Mouse (Mus musculus): ENCODE results near the gene Uqcc1. TPM values are rescaled to one million over a fixed set of nuclear protein-coding genes. Genes with fewer than 3 reads are reported as not detected.

The Uqcc1 gene
- total and polyA plus RNA-seq, 3 experiments, result 4.2 to 35.8 (median 29.9) TPM

GRCm38 (mm10) chr2:155959981-155960380, 29.9 kb upstream of the Uqcc1 start:
- Histone ChIP-seq H3K4me1 (ENCODE audit: insufficient read depth, low read depth, low read length) (peaks cover 21% of the 10 kb centered on the region), H3K36me3 (replicated peaks) (peaks cover 56% of the 10 kb centered on the region), H3K4me3 (ENCODE audit: low read depth, low read length) (no peak overlapping the region), H3K9me3 (replicated peaks) (no peaks in the 10 kb centered on the region), H3K27me3 (ENCODE audit: insufficient read depth, low read length) (no peaks in the 10 kb centered on the region)
- no peak for TF ChIP-seq GATA1 (IDR thresholded peaks at IDR 0.05; ENCODE audit: borderline replicate concordance, low read length)
- TF ChIP-seq GATA2 (IDR thresholded peaks at IDR 0.05; ENCODE audit: borderline replicate concordance, low read depth, low read length), result no peak
- TF ChIP-seq POLR2AphosphoS5 (IDR thresholded peaks at IDR 0.05; ENCODE audit: insufficient replicate concordance, low read depth, low read length), result no peak
- TF ChIP-seq TAL1 (conservative IDR thresholded peaks at IDR 0.05; ENCODE audit: low read depth, low read length), result no peak
- TF ChIP-seq CTCF (IDR thresholded peaks at IDR 0.05; ENCODE audit: low read depth, low read length), result no peak
- ATAC-seq (ENCODE audit: extremely low read depth, insufficient number of reproducible peaks, low FRiP score, poor library complexity, severe bottlenecking) (no peak), DNase-seq (ENCODE audit: low spot score) (no peak)

GRCm38 (mm10) chr2:155956134-155957059, 26.3 kb upstream of the Uqcc1 start, which contains the start of gene Cep250:
Gene Cep250 (plus strand): TSS chr2:155956458.
- ATAC-seq (ENCODE audit: extremely low read depth, insufficient number of reproducible peaks, low FRiP score, poor library complexity, severe bottlenecking) (peak; percentile 73), DNase-seq (ENCODE audit: low spot score) (peak; percentile 84)
- Histone ChIP-seq H3K4me1 (ENCODE audit: insufficient read depth, low read depth, low read length) (peaks cover 21% of the 10 kb centered on the region), H3K27me3 (ENCODE audit: insufficient read depth, low read length) (peaks cover 8% of the 10 kb centered on the region; the same call in 1 of the 2 replicates), H3K9me3 (replicated peaks) (no peaks in the 10 kb centered on the region), H3K4me3 (ENCODE audit: low read depth, low read length) (peak within 1 kb of the TSS; percentile 93), H3K36me3 (replicated peaks) (peaks cover 24% of the 10 kb centered on the region)
- TF ChIP-seq GATA2 (IDR thresholded peaks at IDR 0.05; ENCODE audit: borderline replicate concordance, low read depth, low read length) (no peak), CTCF (IDR thresholded peaks at IDR 0.05; ENCODE audit: low read depth, low read length) (no peak), POLR2AphosphoS5 (IDR thresholded peaks at IDR 0.05; ENCODE audit: insufficient replicate concordance, low read depth, low read length) (no peak), GATA1 (IDR thresholded peaks at IDR 0.05; ENCODE audit: borderline replicate concordance, low read length) (no peak), TAL1 (conservative IDR thresholded peaks at IDR 0.05; ENCODE audit: low read depth, low read length) (no peak)

- H3K4me3 ChIP-seq (ENCODE audit: low read depth, low read length), result no peak overlapping the region
- ATAC-seq (ENCODE audit: extremely low read depth, insufficient number of reproducible peaks, low FRiP score, poor library complexity, severe bottlenecking) (no peak), DNase-seq (ENCODE audit: low spot score) (no peak)
- TF ChIP-seq GATA1 (IDR thresholded peaks at IDR 0.05; ENCODE audit: borderline replicate concordance, low read length) (no peak), TAL1 (conservative IDR thresholded peaks at IDR 0.05; ENCODE audit: low read depth, low read length) (no peak), CTCF (IDR thresholded peaks at IDR 0.05; ENCODE audit: low read depth, low read length) (no peak), GATA2 (IDR thresholded peaks at IDR 0.05; ENCODE audit: borderline replicate concordance, low read depth, low read length) (no peak), POLR2AphosphoS5 (IDR thresholded peaks at IDR 0.05; ENCODE audit: insufficient replicate concordance, low read depth, low read length) (no peak)
- no peaks in the 10 kb centered on the region for H3K36me3 ChIP-seq (replicated peaks)
- H3K4me1 ChIP-seq (ENCODE audit: insufficient read depth, low read depth, low read length), result peaks cover 22% of the 10 kb centered on the region
- H3K9me3 ChIP-seq (replicated peaks), result no peaks in the 10 kb centered on the region
- peaks cover 8% of the 10 kb centered on the region; the same call in 1 of the 2 replicates for H3K27me3 ChIP-seq (ENCODE audit: insufficient read depth, low read length)
Measured at GRCm38 (mm10) chr2:155952006-155952405, 21.9 kb upstream of the Uqcc1 start.

GRCm38 (mm10) chr2:155949362-155949761, 19.3 kb upstream of the Uqcc1 start:
- H3K4me1 ChIP-seq (ENCODE audit: insufficient read depth, low read depth, low read length), result peaks cover 25% of the 10 kb centered on the region
- ATAC-seq (ENCODE audit: extremely low read depth, insufficient number of reproducible peaks, low FRiP score, poor library complexity, severe bottlenecking) (no peak), DNase-seq (ENCODE audit: low spot score) (no peak)
- H3K4me3 ChIP-seq (ENCODE audit: low read depth, low read length), result no peak overlapping the region
- no peaks in the 10 kb centered on the region for H3K9me3 ChIP-seq (replicated peaks)
- H3K27me3 ChIP-seq (ENCODE audit: insufficient read depth, low read length), result peaks cover 16% of the 10 kb centered on the region
- H3K36me3 ChIP-seq (replicated peaks), result no peaks in the 10 kb centered on the region
- TF ChIP-seq POLR2AphosphoS5 (IDR thresholded peaks at IDR 0.05; ENCODE audit: insufficient replicate concordance, low read depth, low read length), result no peak
- no peak for TF ChIP-seq GATA1 (IDR thresholded peaks at IDR 0.05; ENCODE audit: borderline replicate concordance, low read length)
- TF ChIP-seq CTCF (IDR thresholded peaks at IDR 0.05; ENCODE audit: low read depth, low read length), result no peak

- TF ChIP-seq CTCF (IDR thresholded peaks at IDR 0.05; ENCODE audit: low read depth, low read length), result no peak
- TF ChIP-seq TAL1 (conservative IDR thresholded peaks at IDR 0.05; ENCODE audit: low read depth, low read length), result 0 out of 2 replicates have a peak, but pooled peaks have one; percentile 14
- Histone ChIP-seq H3K4me3 (ENCODE audit: low read depth, low read length) (no peak overlapping the region), H3K27me3 (ENCODE audit: insufficient read depth, low read length) (peaks cover 18% of the 10 kb centered on the region; the same call in 1 of the 2 replicates), H3K36me3 (replicated peaks) (no peaks in the 10 kb centered on the region), H3K4me1 (ENCODE audit: insufficient read depth, low read depth, low read length) (peaks cover 31% of the 10 kb centered on the region), H3K9me3 (replicated peaks) (no peaks in the 10 kb centered on the region)
- peak; percentile 45 for DNase-seq (ENCODE audit: low spot score)
- peak; percentile 49 for ATAC-seq (ENCODE audit: extremely low read depth, insufficient number of reproducible peaks, low FRiP score, poor library complexity, severe bottlenecking)
Measured at GRCm38 (mm10) chr2:155947390-155948002, 17.4 kb upstream of the Uqcc1 start.

- peaks cover 23% of the 10 kb centered on the region; the same call in 1 of the 2 replicates for H3K27me3 ChIP-seq (ENCODE audit: insufficient read depth, low read length)
- H3K4me3 ChIP-seq (ENCODE audit: low read depth, low read length), result no peak overlapping the region
- H3K4me1 ChIP-seq (ENCODE audit: insufficient read depth, low read depth, low read length), result peaks cover 29% of the 10 kb centered on the region
- DNase-seq (ENCODE audit: low spot score) (no peak), ATAC-seq (ENCODE audit: extremely low read depth, insufficient number of reproducible peaks, low FRiP score, poor library complexity, severe bottlenecking) (no peak)
- TF ChIP-seq GATA1 (IDR thresholded peaks at IDR 0.05; ENCODE audit: borderline replicate concordance, low read length) (no peak), TAL1 (conservative IDR thresholded peaks at IDR 0.05; ENCODE audit: low read depth, low read length) (no peak), CTCF (IDR thresholded peaks at IDR 0.05; ENCODE audit: low read depth, low read length) (no peak; the same call in 1 of the 2 replicates), GATA2 (IDR thresholded peaks at IDR 0.05; ENCODE audit: borderline replicate concordance, low read depth, low read length) (no peak), POLR2AphosphoS5 (IDR thresholded peaks at IDR 0.05; ENCODE audit: insufficient replicate concordance, low read depth, low read length) (no peak)
- H3K9me3 ChIP-seq (replicated peaks), result no peaks in the 10 kb centered on the region
- H3K36me3 ChIP-seq (replicated peaks), result no peaks in the 10 kb centered on the region
Measured at GRCm38 (mm10) chr2:155946499-155946898, 16.4 kb upstream of the Uqcc1 start.

Measured in G1E (cell line).